ENCODE assay signal across 21 mouse cellular contexts in the genomic region with DNA sequence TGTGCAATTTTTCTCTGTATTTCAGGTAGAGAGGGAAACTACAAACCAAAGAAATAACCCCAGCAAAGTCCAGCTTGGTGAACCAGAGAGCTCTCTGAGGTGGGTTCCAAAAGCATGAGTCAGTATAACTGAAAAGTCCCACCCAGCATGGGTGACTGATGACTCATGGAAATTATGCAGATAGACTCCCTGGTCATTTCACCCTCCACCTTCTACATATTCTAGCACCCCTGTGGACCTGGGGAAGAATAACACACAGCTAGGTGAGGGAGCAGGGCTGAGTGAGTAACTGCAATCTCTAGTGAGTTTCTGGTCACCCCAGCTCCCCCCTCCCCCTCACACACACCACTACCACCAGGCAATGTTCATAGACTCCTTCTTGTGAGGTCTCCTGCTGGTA. TPM values are rescaled to one million over a fixed set of nuclear protein-coding genes. Genes with fewer than 3 reads are reported as not detected.
DNase-seq lines count a peak whose midpoint lies in the region.
"Had no signal": no experiment of that assay in that cellular context is flagged by ENCODE, and none has a peak within 500 bp of the region (broad histone marks: within the 10 kb centered on the region; RNA-seq: fewer than 3 reads in every experiment).

No protein-coding gene starts in this region.

- H3K27ac ChIP-seq in heart, embryonic 10.5 days, result no peak overlapping the region
- H3K27ac ChIP-seq: embryonic facial prominence, embryonic 13.5 days; embryonic facial prominence, embryonic 15.5 days; forebrain, embryonic 10.5 days; forebrain, embryonic 12.5 days had no signal

- DNase-seq in heart, embryonic 10.5 days (ENCODE audit: low spot score), result peak; percentile 43
- DNase-seq in heart, postnatal 4 days, result no peak
- DNase-seq in 416B (ENCODE audit: low read depth) (peak; percentile 20), R1 (ENCODE audit: low read depth, low spot score) (peak; percentile 19)
- peak; percentile 58 for DNase-seq in Muller cell, postnatal 12 days (ENCODE audit: inconsistent ontology term)
- DNase-seq in c-Kit-positive CD71-positive TER-119-positive erythroid progenitor cells, embryonic 14.5 days (ENCODE audit: low spot score), result no peak
- no peak for DNase-seq in adrenal gland, postnatal 25 days
- DNase-seq in kidney, postnatal 10 days, result no peak
- DNase-seq: adrenal gland, adult 2 months; adrenal gland, postnatal 10 days; adrenal gland, postnatal 36 days; cerebellum, adult 11 months; cerebellum, adult 18-20 months; cerebellum, adult 9-10 months; cerebellum, postnatal 25 days had no signal

- H3K36me3 ChIP-seq in heart, embryonic 10.5 days, result no peaks in the 10 kb centered on the region
- H3K36me3 ChIP-seq: embryonic facial prominence, embryonic 13.5 days; embryonic facial prominence, embryonic 15.5 days; forebrain, embryonic 10.5 days; forebrain, embryonic 12.5 days; G1E had no signal

- H3K27me3 ChIP-seq in heart, embryonic 10.5 days (ENCODE audit: insufficient read depth, poor library complexity, severe bottlenecking), result 0 out of 2 replicates have a peak, but pooled peaks cover 4% of the 10 kb centered on the region
- H3K27me3 ChIP-seq: embryonic facial prominence, embryonic 15.5 days; forebrain, embryonic 12.5 days had no signal

- no peak overlapping the region for H3K4me3 ChIP-seq in heart, embryonic 10.5 days
- H3K4me3 ChIP-seq: embryonic facial prominence, embryonic 13.5 days; embryonic facial prominence, embryonic 15.5 days; erythroblast, embryonic 14.5 days; forebrain, embryonic 10.5 days; forebrain, embryonic 12.5 days had no signal

- H3K9me3 ChIP-seq in heart, embryonic 10.5 days, result no peaks in the 10 kb centered on the region
- H3K9me3 ChIP-seq: embryonic facial prominence, embryonic 13.5 days; embryonic facial prominence, embryonic 15.5 days; forebrain, embryonic 10.5 days; forebrain, embryonic 12.5 days had no signal

- H3K4me1 ChIP-seq in heart, embryonic 10.5 days, result no peaks in the 10 kb centered on the region
- H3K4me1 ChIP-seq: embryonic facial prominence, embryonic 13.5 days; embryonic facial prominence, embryonic 15.5 days; forebrain, embryonic 10.5 days; forebrain, embryonic 12.5 days had no signal

RNA-seq across cellular contexts. Expression of gene Cfap46, which starts 28.2 kb away (rescaled TPM):
- 0.16 TPM in 1 of 2 replicates, not detected in the other for polyA plus RNA-seq in heart, embryonic 10.5 days (2016; fragmentation: Nextera tagmentation; extraction: Ambion mirVana)
- not detected for total RNA-seq in heart, postnatal 4 days (2021)
- total RNA-seq in adrenal gland, postnatal 25 days (2021), result 0.43 and 1.0 TPM in 2 replicates
- total RNA-seq: G1E had no signal
- polyA plus RNA-seq: erythroblast, embryonic 14.5 days; G1E had no signal

Comparison
In these comparisons a context has a peak if more than half of its experiments do, and no peak if none do; other contexts are left out.
1. DNase-seq: peak in heart, embryonic 10.5 days (single experiment), 416B (single experiment), Muller cell, postnatal 12 days (single experiment) and R1 (single experiment); none in heart, postnatal 4 days (single experiment), c-Kit-positive CD71-positive TER-119-positive erythroid progenitor cells, embryonic 14.5 days (single experiment), adrenal gland, postnatal 25 days (single experiment) and kidney, postnatal 10 days (single experiment).